Mouse (Mus musculus) midbrain, embryonic 11.5 days (tissue): ENCODE measurements at regions not wholly inside any gene's neighbourhood (a gene's known extent, or its start where the extent isn't known, plus 50 kb on each side); places are given as distances from the start of the nearest gene placed in this dataset.

Source experiments
- ATAC-seq: fragments of 200-750 bp; cut with Nextera tagmentation; 2 replicates; pipeline ENCODE4 v1.8.0; 2017; ENCODE audit warnings: moderate TSS enrichment, moderate library complexity; ENCODE audit not compliant: low FRiP score
- DNase-seq: peaks from one replicate; pipeline ENCODE4 v3.0.0; 2015; ENCODE audit warnings: low spot score; ENCODE audit errors: missing footprints
- H3K27ac ChIP-seq: fragments of 300-500 bp; sonication (generic); 2 replicates; pipeline ENCODE4 v1.5.1; 2014; ENCODE audit warnings: low read depth, low read length
- H3K27me3 ChIP-seq: fragments of 300-500 bp; sonication (generic); 2 replicates; pipeline ENCODE4 v1.6.1; 2014; ENCODE audit warnings: mild to moderate bottlenecking, low read length, moderate library complexity, mixed read lengths; ENCODE audit not compliant: control insufficient read depth, insufficient read depth
- H3K36me3 ChIP-seq: fragments of 300-500 bp; sonication (generic); 2 replicates; pipeline ENCODE4 v1.6.1; 2014; ENCODE audit warnings: mild to moderate bottlenecking, low read length, moderate library complexity, mixed read lengths; ENCODE audit not compliant: control insufficient read depth, insufficient read depth
- H3K4me1 ChIP-seq: fragments of 300-500 bp; sonication (generic); 2 replicates; pipeline ENCODE4 v1.6.1; 2014; ENCODE audit warnings: low read length; ENCODE audit not compliant: control insufficient read depth, insufficient read depth
- H3K4me2 ChIP-seq: fragments of 300-500 bp; sonication (generic); 2 replicates; pipeline ENCODE4 v1.6.1; 2014; ENCODE audit warnings: mild to moderate bottlenecking, moderate library complexity
- H3K4me3 ChIP-seq: fragments of 300-500 bp; sonication (generic); 2 replicates; pipeline ENCODE4 v1.5.1; 2014; ENCODE audit warnings: low read depth, low read length
- H3K9ac ChIP-seq: fragments of 300-500 bp; sonication (generic); 2 replicates; pipeline ENCODE4 v1.6.1; 2014; ENCODE audit warnings: low read length
- H3K9me3 ChIP-seq: fragments of 300-500 bp; sonication (generic); 2 replicates; pipeline ENCODE4 v1.6.1; 2016; ENCODE audit warnings: low read length; ENCODE audit not compliant: control insufficient read depth
- WGBS: fragments of 180-500 bp; shearing (Covaris S2); extraction: QIAGEN DNeasy Blood & Tissue Kit; methylation state at CpG from one replicate; pipeline ENCODE4 v1.1.7; 2014; 5-methylcytosine and 5-hydroxymethylcytosine counted together

DNA sequence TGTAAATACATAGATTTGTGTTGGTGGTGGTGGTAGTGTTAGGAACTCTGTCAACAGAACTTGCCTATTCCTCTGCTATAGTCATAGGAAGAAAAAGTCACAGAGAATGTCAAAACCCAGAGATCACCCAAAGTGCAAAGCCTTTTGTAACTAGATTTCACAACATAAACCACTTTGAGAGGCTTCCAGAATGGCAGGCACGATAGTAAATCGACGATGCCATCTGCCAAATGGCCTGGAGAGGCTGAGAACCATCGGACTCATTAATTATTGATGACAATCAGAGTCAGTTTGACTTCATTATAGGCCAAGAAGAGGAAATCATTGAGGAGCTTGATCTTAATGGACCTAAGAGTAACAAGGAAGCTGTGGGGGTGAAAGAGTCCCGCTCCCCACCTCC, 207.6 kb upstream of the Kirrel3 start:
- ATAC-seq (no peak), DNase-seq (no peak)
- Histone ChIP-seq H3K27me3 (no peaks in the 10 kb centered on the region), H3K27ac (no peak overlapping the region), H3K4me2 (no peak overlapping the region), H3K9ac (no peak overlapping the region), H3K4me1 (peaks cover 5% of the 10 kb centered on the region), H3K4me3 (no peak overlapping the region), H3K36me3 (no peaks in the 10 kb centered on the region), H3K9me3 (no peaks in the 10 kb centered on the region)
- WGBS, result 92% methylated on average over 5 of the region's 5 CpGs

GRCm38 (mm10) chr9:34279386-34279785, 206.3 kb upstream of the Kirrel3 start:
- H3K9ac ChIP-seq, result no peak overlapping the region
- no peaks in the 10 kb centered on the region for H3K9me3 ChIP-seq
- no peak for DNase-seq
- ATAC-seq, result no peak
- peaks cover 5% of the 10 kb centered on the region for H3K4me1 ChIP-seq
- WGBS, result 87% methylated on average over 2 of the region's 2 CpGs
- no peaks in the 10 kb centered on the region for H3K27me3 ChIP-seq
- no peaks in the 10 kb centered on the region for H3K36me3 ChIP-seq
- H3K4me2 ChIP-seq, result no peak overlapping the region
- H3K4me3 ChIP-seq, result no peak overlapping the region
- H3K27ac ChIP-seq, result no peak overlapping the region

DNA sequence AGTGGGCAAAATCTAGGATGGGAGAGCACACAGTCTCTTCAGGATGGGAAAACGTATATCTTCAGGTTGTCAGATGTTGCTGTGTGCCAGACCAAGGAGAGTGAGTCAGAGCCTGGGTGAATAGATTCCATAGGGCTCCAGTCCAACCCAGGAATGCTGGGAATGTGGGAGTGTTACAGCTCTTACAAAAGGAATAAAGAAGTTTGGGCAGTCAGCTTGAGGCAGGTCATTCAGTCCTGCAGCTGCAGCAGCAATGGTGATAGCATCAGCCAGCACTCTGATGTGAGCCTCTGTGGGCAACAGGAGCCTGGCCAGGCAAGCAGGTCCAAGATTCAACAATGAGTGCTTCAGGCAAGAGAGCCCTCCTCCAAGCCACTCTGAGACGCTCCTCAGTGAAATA, 205.8 kb upstream of the Kirrel3 start:
- no peaks in the 10 kb centered on the region for H3K9me3 ChIP-seq
- H3K27me3 ChIP-seq, result no peaks in the 10 kb centered on the region
- H3K9ac ChIP-seq, result no peak overlapping the region
- 51% methylated on average over 2 of the region's 2 CpGs for WGBS
- peak; percentile 85 for DNase-seq
- H3K4me2 ChIP-seq, result no peak overlapping the region
- ATAC-seq, result no peak
- H3K4me1 ChIP-seq, result peaks cover 5% of the 10 kb centered on the region
- H3K27ac ChIP-seq, result no peak overlapping the region
- no peak overlapping the region for H3K4me3 ChIP-seq
- no peaks in the 10 kb centered on the region for H3K36me3 ChIP-seq

GRCm38 (mm10) chr9:34280311-34281208, 205.1 kb upstream of the Kirrel3 start:
- Histone ChIP-seq H3K4me3 (no peak overlapping the region), H3K27me3 (no peaks in the 10 kb centered on the region), H3K4me1 (peaks cover 5% of the 10 kb centered on the region), H3K9me3 (no peaks in the 10 kb centered on the region), H3K9ac (no peak overlapping the region), H3K27ac (no peak overlapping the region), H3K36me3 (no peaks in the 10 kb centered on the region), H3K4me2 (no peak overlapping the region)
- ATAC-seq, result no peak
- DNase-seq, result no peak
- WGBS, result 80% methylated on average over 11 of the region's 11 CpGs

GRCm38 (mm10) chr9:34323571-34323970, 162.1 kb upstream of the Kirrel3 start:
- WGBS, result 87% methylated on average over 1 of the region's 1 CpGs
- DNase-seq (no peak), ATAC-seq (no peak)
- H3K4me3 ChIP-seq, result no peak overlapping the region
- no peak overlapping the region for H3K27ac ChIP-seq
- H3K27me3 ChIP-seq, result no peaks in the 10 kb centered on the region
- no peaks in the 10 kb centered on the region for H3K4me1 ChIP-seq
- H3K4me2 ChIP-seq, result no peak overlapping the region
- H3K9me3 ChIP-seq, result no peaks in the 10 kb centered on the region
- H3K36me3 ChIP-seq, result no peaks in the 10 kb centered on the region
- H3K9ac ChIP-seq, result no peak overlapping the region

- Histone ChIP-seq H3K4me1 (no peaks in the 10 kb centered on the region), H3K4me3 (no peak overlapping the region), H3K9ac (no peak overlapping the region), H3K27ac (no peak overlapping the region), H3K27me3 (no peaks in the 10 kb centered on the region), H3K4me2 (no peak overlapping the region), H3K36me3 (no peaks in the 10 kb centered on the region), H3K9me3 (no peaks in the 10 kb centered on the region)
- DNase-seq (no peak), ATAC-seq (no peak)
- WGBS, result 84% methylated on average over 1 of the region's 1 CpGs
These were observed 157.0 kb upstream of the Kirrel3 start for GRCm38 (mm10) chr9:34328723-34329122.

GRCm38 (mm10) chr9:34334112-34334511, 151.6 kb upstream of the Kirrel3 start:
- Histone ChIP-seq H3K4me2 (no peak overlapping the region), H3K27me3 (no peaks in the 10 kb centered on the region), H3K36me3 (no peaks in the 10 kb centered on the region), H3K4me1 (no peaks in the 10 kb centered on the region), H3K9me3 (no peaks in the 10 kb centered on the region), H3K9ac (no peak overlapping the region), H3K27ac (no peak overlapping the region), H3K4me3 (no peak overlapping the region)
- DNase-seq, result no peak
- ATAC-seq, result no peak

DNA sequence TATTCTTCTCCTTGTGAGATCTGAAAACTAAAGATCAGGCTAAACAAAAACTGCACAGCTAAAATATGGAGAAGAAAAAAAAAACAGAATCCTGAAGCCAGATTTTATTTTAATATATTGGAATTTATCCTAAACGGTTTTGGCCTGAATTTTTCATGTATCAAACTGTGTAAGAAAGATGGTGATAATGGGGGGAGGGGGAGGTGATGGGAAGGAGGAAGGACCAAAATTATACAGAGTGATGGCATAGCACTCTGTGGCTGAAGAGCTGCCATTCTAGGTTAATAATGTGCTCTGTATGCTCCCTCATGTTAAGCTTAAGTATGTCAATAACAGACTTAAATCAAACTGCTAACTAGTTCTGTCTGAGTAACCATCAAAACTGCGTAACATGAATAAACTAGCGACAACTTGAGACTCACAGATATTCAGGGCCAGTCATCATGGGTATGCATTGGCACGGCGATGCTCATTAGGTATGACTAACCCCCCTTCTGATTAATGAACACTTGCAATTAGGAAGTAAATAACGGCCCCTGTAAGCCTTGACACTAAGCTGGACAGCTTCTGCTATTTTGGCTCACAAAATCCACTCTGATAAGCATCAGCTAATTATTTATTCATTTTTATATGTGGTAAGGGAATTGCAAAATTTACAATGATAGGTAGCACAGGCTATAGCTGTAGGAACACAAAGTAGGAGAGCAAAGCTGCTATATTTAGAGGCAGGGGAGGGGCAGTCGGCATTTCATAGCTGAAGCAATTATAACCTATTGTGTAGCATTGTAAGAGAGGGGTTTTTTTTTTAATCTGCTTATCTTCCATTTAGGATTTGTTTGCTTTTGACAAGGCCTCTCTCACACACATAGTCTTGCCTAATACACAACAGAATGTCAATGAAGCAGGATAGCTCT, 150.9 kb upstream of the Kirrel3 start:
- no peak overlapping the region for H3K4me3 ChIP-seq
- WGBS, result 81% methylated on average over 7 of the region's 7 CpGs
- H3K36me3 ChIP-seq, result no peaks in the 10 kb centered on the region
- no peak overlapping the region for H3K9ac ChIP-seq
- no peaks in the 10 kb centered on the region for H3K4me1 ChIP-seq
- H3K9me3 ChIP-seq, result no peaks in the 10 kb centered on the region
- peak; percentile 62; the same call in 1 of the 2 replicates for ATAC-seq
- no peaks in the 10 kb centered on the region for H3K27me3 ChIP-seq
- no peak overlapping the region for H3K27ac ChIP-seq
- no peak for DNase-seq
- no peak overlapping the region for H3K4me2 ChIP-seq

- Histone ChIP-seq H3K4me2 (no peak overlapping the region), H3K9ac (no peak overlapping the region), H3K27ac (no peak overlapping the region), H3K9me3 (no peaks in the 10 kb centered on the region), H3K4me3 (no peak overlapping the region), H3K36me3 (no peaks in the 10 kb centered on the region), H3K4me1 (no peaks in the 10 kb centered on the region), H3K27me3 (no peaks in the 10 kb centered on the region)
- WGBS, result 94% methylated on average over 2 of the region's 2 CpGs
- DNase-seq (no peak), ATAC-seq (no peak)
These were observed 137.3 kb upstream of the Kirrel3 start for GRCm38 (mm10) chr9:34348442-34348841.
